Mouse (Mus musculus): ENCODE measurements around the gene Trim16. TPM values are rescaled to one million over a fixed set of nuclear protein-coding genes. Genes with fewer than 3 reads are reported as not detected.

Gene Trim16
- total RNA-seq, 2 experiments from 2014 or later: 6.8 to 7.1 TPM

GRCm38 (mm10) chr11:62827135-62827534 is 7.1 kb downstream of the Trim16 start:
- intact Hi-C loops (cut with DNase I): no loop called here
- no peak for DNase-seq

- no peak for DNase-seq
- intact Hi-C loops (cut with DNase I): no loop called here
These were observed 7.9 kb downstream of the Trim16 start for GRCm38 (mm10) chr11:62827911-62828310.

- intact Hi-C loops (cut with DNase I): no loop called here
- DNase-seq: no peak
These were observed 10.4 kb downstream of the Trim16 start for GRCm38 (mm10) chr11:62830387-62830786.

GRCm38 (mm10) chr11:62831906-62832305 is 11.9 kb downstream of the Trim16 start:
- intact Hi-C loops (cut with DNase I): no loop called here
- no peak for DNase-seq

- intact Hi-C loops (cut with DNase I): no loop called here
- no peak for DNase-seq
These were observed 24.5 kb downstream of the Trim16 start for GRCm38 (mm10) chr11:62844562-62844961.

- no peak for DNase-seq
- intact Hi-C loops (cut with DNase I): loop anchor here (2.0 to 5.0 kb wide), 2 partner anchors 25 to 33 kb away; partner anchors contain the start of gene Trim16
These were observed 25.7 kb downstream of the Trim16 start for GRCm38 (mm10) chr11:62845730-62846129.

GRCm38 (mm10) chr11:62846961-62847654 is 27.1 kb downstream of the Trim16 start, which contains the start of gene Fbxw10:
Gene Fbxw10 (plus strand): TSS chr11:62847069.
- DNase-seq: peak in 1 of 2 experiments; percentile 28
- intact Hi-C loops (cut with DNase I): loop anchor here (2.0 to 5.0 kb wide), 2 partner anchors 26 to 35 kb away; partner anchors contain the start of gene Trim16

GRCm38 (mm10) chr11:62847655-62848191 is 27.7 kb downstream of the Trim16 start:
- no peak for DNase-seq
- intact Hi-C loops (cut with DNase I): loop anchor here (2.0 to 5.0 kb wide), 2 partner anchors 27 to 35 kb away; partner anchors contain the start of gene Trim16

- intact Hi-C loops (cut with DNase I): loop anchor here (5.0 kb wide), 1 partner anchor 36 kb away; no protein-coding TSS in a partner anchor
- DNase-seq: no peak
These were observed 28.3 kb downstream of the Trim16 start for GRCm38 (mm10) chr11:62848301-62848700.

GRCm38 (mm10) chr11:62851199-62851598 is 31.2 kb downstream of the Trim16 start:
- intact Hi-C loops (cut with DNase I): loop anchor here (1.0 kb wide), 1 partner anchor 95 kb away; no protein-coding TSS in a partner anchor
- DNase-seq: peak in 1 of 2 experiments; percentile 13

- no peak for DNase-seq
- intact Hi-C loops (cut with DNase I): no loop called here
These were observed 33.3 kb downstream of the Trim16 start for GRCm38 (mm10) chr11:62853334-62853733.

GRCm38 (mm10) chr11:62865562-62865961 is 45.5 kb downstream of the Trim16 start:
- DNase-seq: no peak
- intact Hi-C loops (cut with DNase I): no loop called here

GRCm38 (mm10) chr11:62866685-62867084 is 46.7 kb downstream of the Trim16 start:
- DNase-seq: no peak
- intact Hi-C loops (cut with DNase I): no loop called here

- intact Hi-C loops (cut with DNase I): no loop called here
- no peak for DNase-seq
These were observed 49.2 kb downstream of the Trim16 start for GRCm38 (mm10) chr11:62869201-62869600.

- DNase-seq: no peak
- intact Hi-C loops (cut with DNase I): no loop called here
These were observed 49.8 kb downstream of the Trim16 start for GRCm38 (mm10) chr11:62869715-62870371.

GRCm38 (mm10) chr11:62873479-62873878 is 53.4 kb downstream of the Trim16 start:
- intact Hi-C loops (cut with DNase I): no loop called here

GRCm38 (mm10) chr11:62875696-62876095 is 55.7 kb downstream of the Trim16 start:
- intact Hi-C loops (cut with DNase I): no loop called here
- no peak for DNase-seq

More at GRCm38 (mm10) chr11:62873479-62873878, 53.4 kb downstream of the Trim16 start:
- DNase-seq: no peak

GRCm38 (mm10) chr11:62876445-62876844 is 56.4 kb downstream of the Trim16 start:
- intact Hi-C loops (cut with DNase I): no loop called here
- DNase-seq: no peak

- DNase-seq: peak in 1 of 2 experiments; percentile 13
- intact Hi-C loops (cut with DNase I): no loop called here
These were observed 57.4 kb downstream of the Trim16 start for GRCm38 (mm10) chr11:62877391-62877790.

GRCm38 (mm10) chr11:62878728-62879127 is 58.7 kb downstream of the Trim16 start:
- peak in 1 of 2 experiments; percentile 12 for DNase-seq
- intact Hi-C loops (cut with DNase I): loop anchor here (2.0 kb wide), 1 partner anchor 58 kb away; the partner anchor contains the start of gene Trim16
